Mouse (Mus musculus) limb, embryonic 11.5 days (tissue): ENCODE measurements around the gene Rbmxl1. TPM values are rescaled to one million over a fixed set of nuclear protein-coding genes. Genes with fewer than 3 reads are reported as not detected.
A peak's percentile ranks its signal among the peaks of the same experiment; 100 is the strongest.
"Not testable (repeated sequence)": the region's sequence is repeated elsewhere in the genome, so short reads cannot be mapped to it uniquely, and the experiment has no call there.

Source experiments
- ATAC-seq: fragments of 200-750 bp; cut with Nextera tagmentation; 2 replicates; pipeline ENCODE4 v1.8.0; 2017; ENCODE audit warnings: low read depth; ENCODE audit not compliant: insufficient number of reproducible peaks, low FRiP score, low TSS enrichment
- DNase-seq: peaks from one replicate; pipeline ENCODE4 v3.0.0-alpha.2; 2015; ENCODE audit warnings: low spot score
- H3K27ac ChIP-seq: fragments of 300-500 bp; sonication (generic); replicated peaks from 2 replicates; pipeline ENCODE4 v1.5.1; 2014; ENCODE audit warnings: low read depth, mild to moderate bottlenecking, low read length
- H3K27me3 ChIP-seq: fragments of 300-500 bp; sonication (generic); 2 replicates; pipeline ENCODE4 v1.6.1; 2014; ENCODE audit warnings: mild to moderate bottlenecking, low read length, mixed read lengths; ENCODE audit not compliant: control insufficient read depth, insufficient read depth
- H3K36me3 ChIP-seq: fragments of 300-500 bp; sonication (generic); 2 replicates; pipeline ENCODE4 v1.6.1; 2014; ENCODE audit warnings: mild to moderate bottlenecking, low read length, moderate library complexity, mixed read lengths; ENCODE audit not compliant: control insufficient read depth, insufficient read depth
- H3K4me1 ChIP-seq: fragments of 300-500 bp; sonication (generic); 2 replicates; pipeline ENCODE4 v1.6.1; 2014; ENCODE audit warnings: low read length, mixed read lengths; ENCODE audit not compliant: control insufficient read depth, insufficient read depth
- H3K4me2 ChIP-seq: fragments of 300-500 bp; sonication (generic); 2 replicates; pipeline ENCODE4 v1.6.1; 2014; ENCODE audit warnings: low read depth, mild to moderate bottlenecking, moderate library complexity; ENCODE audit not compliant: severe bottlenecking
- H3K4me3 ChIP-seq: fragments of 300-500 bp; sonication (generic); 2 replicates; pipeline ENCODE4 v1.5.1; 2014; ENCODE audit warnings: low read depth, low read length
- H3K9ac ChIP-seq: fragments of 300-500 bp; sonication (generic); 2 replicates; pipeline ENCODE4 v1.6.1; 2014; ENCODE audit warnings: mild to moderate bottlenecking, low read length
- H3K9me3 ChIP-seq: fragments of 300-500 bp; sonication (generic); 2 replicates; pipeline ENCODE4 v1.6.1; 2016; ENCODE audit warnings: low read length; ENCODE audit not compliant: control insufficient read depth
- WGBS: fragments of 180-500 bp; shearing (Covaris S2); extraction: QIAGEN DNeasy Blood & Tissue Kit; methylation state at CpG from one replicate; pipeline ENCODE4 v1.1.7; 2014; 5-methylcytosine and 5-hydroxymethylcytosine counted together
- polyA plus RNA-seq: library from polyadenylated mRNA; unstranded; fragments of >200 nt; fragmentation: Nextera tagmentation; extraction: Ambion mirVana; gene quantifications from 2 replicates; pipeline ENCODE4 v1.2.1, GENCODE M21; 2014

Gene Rbmxl1
- 429 and 438 TPM in 2 replicates for polyA plus RNA-seq

GRCm38 (mm10) chr8:78508719-78509272 is at the start of gene Rbmxl1:
Gene Rbmxl1, minus strand, starts transcription at chr8:78508898.
- Histone ChIP-seq H3K27me3 (no peaks in the 10 kb centered on the region), H3K4me2 (peak within 1 kb of the TSS; percentile 90), H3K27ac (peak within 1 kb of the TSS; percentile 91), H3K36me3 (peaks cover 11% of the 10 kb centered on the region; the same call in 1 of the 2 replicates), H3K9ac (peak within 1 kb of the TSS; percentile 100), H3K9me3 (no peaks in the 10 kb centered on the region), H3K4me1 (no peaks in the 10 kb centered on the region), H3K4me3 (peak within 1 kb of the TSS; percentile 93)
- under 1% methylated on average over 64 of the region's 70 CpGs for whole genome bisulfite sequencing
- ATAC-seq (peak; percentile 90), DNase-seq (peak; percentile 96)

- Histone ChIP-seq H3K9me3 (0 out of 2 replicates have a peak, but pooled peaks cover 3% of the 10 kb centered on the region), H3K36me3 (no peaks in the 10 kb centered on the region), H3K4me1 (no peaks in the 10 kb centered on the region), H3K9ac (no peak overlapping the region), H3K4me3 (no peak overlapping the region), H3K4me2 (no peak overlapping the region), H3K27ac (no peak overlapping the region), H3K27me3 (no peaks in the 10 kb centered on the region)
- DNase-seq: no peak
- ATAC-seq: no peak
- WGBS: 71% methylated on average over 11 of the region's 11 CpGs
These were observed 48.2 kb upstream of the Rbmxl1 start for GRCm38 (mm10) chr8:78556773-78557434.

- WGBS: 89% methylated on average over 4 of the region's 4 CpGs
- Histone ChIP-seq H3K4me1 (peaks cover under 1% of the 10 kb centered on the region; the same call in 1 of the 2 replicates), H3K27me3 (no peaks in the 10 kb centered on the region), H3K9ac (no peak overlapping the region), H3K27ac (no peak overlapping the region), H3K4me3 (no peak overlapping the region), H3K36me3 (no peaks in the 10 kb centered on the region), H3K4me2 (no peak overlapping the region), H3K9me3 (no peaks in the 10 kb centered on the region)
- DNase-seq (no peak), ATAC-seq (no peak)
These were observed 47.1 kb upstream of the Rbmxl1 start for GRCm38 (mm10) chr8:78555817-78556216.

- no peaks in the 10 kb centered on the region for H3K36me3 ChIP-seq
- no peak for DNase-seq
- no peak for ATAC-seq
- H3K9me3 ChIP-seq: no peaks in the 10 kb centered on the region
- 57% methylated on average over 2 of the region's 2 CpGs for WGBS
- peaks cover 3% of the 10 kb centered on the region; the same call in 1 of the 2 replicates for H3K4me1 ChIP-seq
- no peak overlapping the region for H3K27ac ChIP-seq
- no peak overlapping the region for H3K4me2 ChIP-seq
- no peak overlapping the region for H3K9ac ChIP-seq
- no peaks in the 10 kb centered on the region for H3K27me3 ChIP-seq
- no peak overlapping the region for H3K4me3 ChIP-seq
These were observed 42.0 kb upstream of the Rbmxl1 start for GRCm38 (mm10) chr8:78550752-78551134.

GRCm38 (mm10) chr8:78549971-78550751 is 41.5 kb upstream of the Rbmxl1 start:
- H3K9ac ChIP-seq: no peak overlapping the region
- DNase-seq: no peak
- no peaks in the 10 kb centered on the region for H3K9me3 ChIP-seq
- H3K4me2 ChIP-seq: no peak overlapping the region
- WGBS: 63% methylated on average over 10 of the region's 10 CpGs
- no peaks in the 10 kb centered on the region for H3K36me3 ChIP-seq
- no peak for ATAC-seq
- no peak overlapping the region for H3K27ac ChIP-seq
- H3K27me3 ChIP-seq: no peaks in the 10 kb centered on the region
- no peak overlapping the region for H3K4me3 ChIP-seq
- peaks cover 3% of the 10 kb centered on the region; the same call in 1 of the 2 replicates for H3K4me1 ChIP-seq

- 53% methylated on average over 6 of the region's 14 CpGs for WGBS
- H3K27me3 ChIP-seq, ATAC-seq, H3K9ac ChIP-seq, H3K36me3 ChIP-seq, H3K4me1 ChIP-seq, H3K4me2 ChIP-seq, H3K27ac ChIP-seq, DNase-seq, H3K9me3 ChIP-seq, H3K4me3 ChIP-seq: not testable (repeated sequence)
These were observed 36.6 kb upstream of the Rbmxl1 start for GRCm38 (mm10) chr8:78545153-78545817.

- Histone ChIP-seq H3K27me3 (no peaks in the 10 kb centered on the region), H3K4me3 (no peak overlapping the region), H3K9me3 (no peaks in the 10 kb centered on the region), H3K27ac (no peak overlapping the region), H3K36me3 (peaks cover 2% of the 10 kb centered on the region; the same call in 1 of the 2 replicates), H3K4me2 (no peak overlapping the region), H3K9ac (no peak overlapping the region), H3K4me1 (no peaks in the 10 kb centered on the region)
- ATAC-seq: no peak
- 33% methylated on average over 2 of the region's 2 CpGs for WGBS
- no peak for DNase-seq
These were observed 35.8 kb upstream of the Rbmxl1 start for GRCm38 (mm10) chr8:78544545-78544944.

- Histone ChIP-seq H3K36me3 (peaks cover 2% of the 10 kb centered on the region; the same call in 1 of the 2 replicates), H3K27ac (no peak overlapping the region), H3K27me3 (no peaks in the 10 kb centered on the region), H3K9ac (no peak overlapping the region), H3K9me3 (no peaks in the 10 kb centered on the region), H3K4me1 (no peaks in the 10 kb centered on the region), H3K4me3 (no peak overlapping the region), H3K4me2 (no peak overlapping the region)
- ATAC-seq: no peak
- no peak for DNase-seq
- WGBS: 13% methylated on average over 1 of the region's 1 CpGs
These were observed 34.9 kb upstream of the Rbmxl1 start for GRCm38 (mm10) chr8:78543621-78544020.
